ENCODE assay signal across 9 mouse cellular contexts in the genomic region with DNA sequence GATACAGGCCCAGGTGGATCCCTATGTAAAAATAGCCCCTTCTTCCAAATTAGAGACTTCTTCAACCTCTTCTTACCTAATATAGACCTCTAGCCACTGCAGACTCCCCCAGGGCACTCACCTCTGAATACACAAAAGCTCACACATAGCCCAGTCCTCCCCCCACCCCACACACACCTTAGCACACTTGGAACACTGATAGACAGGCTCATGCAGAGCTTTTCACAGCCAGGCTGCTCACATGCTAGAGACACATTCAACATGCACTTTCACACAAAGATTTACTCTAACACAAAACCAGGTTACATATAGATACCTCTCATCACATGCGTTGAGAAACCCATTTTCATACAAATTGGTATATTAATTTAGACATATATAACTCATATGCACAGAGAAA. TPM values are rescaled to one million over a fixed set of nuclear protein-coding genes. Genes with fewer than 3 reads are reported as not detected.
DNase-seq lines count a peak whose midpoint lies in the region; ATAC-seq lines count a peak whose summit lies in the region.
"Had no signal": no experiment of that assay in that cellular context is flagged by ENCODE, and none has a peak within 500 bp of the region (broad histone marks: within the 10 kb centered on the region; RNA-seq: fewer than 3 reads in every experiment).

No protein-coding gene starts in this region.

- H3K9me3 ChIP-seq in heart, embryonic 13.5 days, result no peaks in the 10 kb centered on the region
- no peaks in the 10 kb centered on the region for H3K9me3 ChIP-seq in midbrain, embryonic 15.5 days
- no peaks in the 10 kb centered on the region for H3K9me3 ChIP-seq in midbrain, embryonic 16.5 days (replicated peaks; ENCODE audit: control insufficient read depth, low read length, poor library complexity, severe bottlenecking)
- no peaks in the 10 kb centered on the region for H3K9me3 ChIP-seq in limb, embryonic 10.5 days (replicated peaks)

- H3K4me1 ChIP-seq in heart, embryonic 13.5 days, result peaks cover 68% of the 10 kb centered on the region
- H3K4me1 ChIP-seq in midbrain, embryonic 15.5 days, result peaks cover 62% of the 10 kb centered on the region
- peaks cover 52% of the 10 kb centered on the region for H3K4me1 ChIP-seq in midbrain, embryonic 16.5 days (ENCODE audit: control insufficient read depth, insufficient read depth, low read length)
- peaks cover 36% of the 10 kb centered on the region for H3K4me1 ChIP-seq in limb, embryonic 10.5 days

- no peak for ATAC-seq in heart, embryonic 13.5 days (ENCODE audit: extremely low read depth, insufficient number of reproducible peaks, low FRiP score, low TSS enrichment)
- no peak for ATAC-seq in midbrain, embryonic 15.5 days (replicated peaks)
- ATAC-seq in midbrain, embryonic 16.5 days, result no peak

- peak overlapping the region; percentile 93 for H3K27ac ChIP-seq in heart, embryonic 13.5 days (replicated peaks)
- H3K27ac ChIP-seq in midbrain, embryonic 15.5 days, result no peak overlapping the region
- H3K27ac ChIP-seq in midbrain, embryonic 16.5 days (ENCODE audit: low read length), result no peak overlapping the region
- H3K27ac ChIP-seq in limb, embryonic 10.5 days, result peak overlapping the region; percentile 93

- WGBS in heart, embryonic 13.5 days, result 71% methylated on average over 1 of the region's 1 CpGs
- WGBS in midbrain, embryonic 15.5 days, result 100% methylated on average over 1 of the region's 1 CpGs
- 100% methylated on average over 1 of the region's 1 CpGs for WGBS in midbrain, embryonic 16.5 days
- 76% methylated on average over 1 of the region's 1 CpGs for WGBS in limb, embryonic 10.5 days

- no peak for DNase-seq in heart, postnatal 36 days
- no peak for DNase-seq in limb, embryonic 10.5 days (ENCODE audit: low spot score)
- DNase-seq in frontal cortex, postnatal 14 days (ENCODE audit: low spot score in 2 of 2), result no peak
- DNase-seq in frontal cortex, adult 2 months (ENCODE audit: extremely low spot score in 1 of 2, low spot score in 1 of 2), result no peak
- DNase-seq in adrenal gland, adult (ENCODE audit: inconsistent age in 2 of 2, low spot score in 1 of 2), result no peak
- DNase-seq: cerebellum, adult 9-10 months had no signal

- peak overlapping the region; percentile 56 for H3K4me2 ChIP-seq in heart, embryonic 13.5 days
- 0 out of 2 replicates have a peak overlapping the region, but pooled peaks have one; percentile 9 for H3K4me2 ChIP-seq in midbrain, embryonic 15.5 days
- H3K4me2 ChIP-seq in midbrain, embryonic 16.5 days (ENCODE audit: low read length), result no peak overlapping the region

- H3K36me3 ChIP-seq in heart, embryonic 13.5 days, result peaks cover 30% of the 10 kb centered on the region
- peaks cover 30% of the 10 kb centered on the region for H3K36me3 ChIP-seq in midbrain, embryonic 15.5 days (replicated peaks)
- H3K36me3 ChIP-seq in midbrain, embryonic 16.5 days (ENCODE audit: control insufficient read depth, insufficient read depth, low read length), result peaks cover 20% of the 10 kb centered on the region
- H3K36me3 ChIP-seq in limb, embryonic 10.5 days, result peaks cover 82% of the 10 kb centered on the region

- no peaks in the 10 kb centered on the region for H3K27me3 ChIP-seq in heart, embryonic 13.5 days (replicated peaks)
- H3K27me3 ChIP-seq in midbrain, embryonic 15.5 days (replicated peaks), result no peaks in the 10 kb centered on the region
- H3K27me3 ChIP-seq in midbrain, embryonic 16.5 days (ENCODE audit: control insufficient read depth, insufficient read depth, low read depth, low read length), result no peaks in the 10 kb centered on the region
- H3K27me3 ChIP-seq in limb, embryonic 10.5 days (ENCODE audit: low read depth, poor library complexity, severe bottlenecking), result no peaks in the 10 kb centered on the region

- intact Hi-C loops in heart, postnatal 36 days (cut with DNase I), result no loop called here

- H3K4me3 ChIP-seq in heart, embryonic 13.5 days, result peak overlapping the region; percentile 13; the same call in 1 of the 2 replicates
- H3K4me3 ChIP-seq in midbrain, embryonic 15.5 days, result no peak overlapping the region
- no peak overlapping the region for H3K4me3 ChIP-seq in midbrain, embryonic 16.5 days (ENCODE audit: low read depth, low read length)
- H3K4me3 ChIP-seq in limb, embryonic 10.5 days, result peak overlapping the region; percentile 50

- 0 out of 2 replicates have a peak overlapping the region, but pooled peaks have one; percentile 64 for H3K9ac ChIP-seq in heart, embryonic 13.5 days
- H3K9ac ChIP-seq in midbrain, embryonic 15.5 days, result no peak overlapping the region
- no peak overlapping the region for H3K9ac ChIP-seq in midbrain, embryonic 16.5 days (ENCODE audit: low read depth, low read length)

RNA-seq across cellular contexts. Expression of gene Dchs1, which starts 10.1 kb away (rescaled TPM):
- 4.7 and 5.9 TPM in 2 replicates for polyA plus RNA-seq in heart, embryonic 13.5 days (2015; fragmentation: Nextera tagmentation; extraction: Ambion mirVana)
- 1 to 10 TPM; 8.6 to 9.8 TPM for total RNA-seq in heart, postnatal 36 days (2021)
- polyA plus RNA-seq in midbrain, embryonic 15.5 days (2015; fragmentation: Nextera tagmentation; extraction: Ambion mirVana), result 17.9 and 19.0 TPM in 2 replicates
- polyA plus RNA-seq in midbrain, embryonic 16.5 days (2015; fragmentation: Nextera tagmentation; extraction: Ambion mirVana), result 12.5 and 14.3 TPM in 2 replicates
- 17.3 and 21.2 TPM in 2 replicates for polyA plus RNA-seq in limb, embryonic 10.5 days (2016; fragmentation: Nextera tagmentation; extraction: Ambion mirVana)
- 10.5 and 10.6 TPM in 2 replicates for polyA plus RNA-seq in frontal cortex, adult 2 months (2012; rRNA removed)

RNA-seq across cellular contexts. Expression of gene Tpp1, which starts 25.3 kb away (rescaled TPM):
- 80.7 and 88.2 TPM in 2 replicates for polyA plus RNA-seq in heart, embryonic 13.5 days (2015; fragmentation: Nextera tagmentation; extraction: Ambion mirVana)
- 10 to 100 TPM; 44.7 to 47.5 TPM for total RNA-seq in heart, postnatal 36 days (2021)
- 38.7 and 43.4 TPM in 2 replicates for polyA plus RNA-seq in midbrain, embryonic 15.5 days (2015; fragmentation: Nextera tagmentation; extraction: Ambion mirVana)
- 32.1 and 38.6 TPM in 2 replicates for polyA plus RNA-seq in midbrain, embryonic 16.5 days (2015; fragmentation: Nextera tagmentation; extraction: Ambion mirVana)
- 39.8 and 40.5 TPM in 2 replicates for polyA plus RNA-seq in limb, embryonic 10.5 days (2016; fragmentation: Nextera tagmentation; extraction: Ambion mirVana)
- 97.5 and 98.8 TPM in 2 replicates for polyA plus RNA-seq in frontal cortex, adult 2 months (2012; rRNA removed)

RNA-seq across cellular contexts. Expression of gene Taf10, which starts 33.2 kb away (rescaled TPM):
- polyA plus RNA-seq in heart, embryonic 13.5 days (2015; fragmentation: Nextera tagmentation; extraction: Ambion mirVana), result 120 and 134 TPM in 2 replicates
- total RNA-seq in heart, postnatal 36 days (2021), result 100 to 1,000 TPM in 1 of 2 experiments, 10 to 100 TPM in 1; 97.5 to 100 TPM
- 89.7 and 99.0 TPM in 2 replicates for polyA plus RNA-seq in midbrain, embryonic 15.5 days (2015; fragmentation: Nextera tagmentation; extraction: Ambion mirVana)
- polyA plus RNA-seq in midbrain, embryonic 16.5 days (2015; fragmentation: Nextera tagmentation; extraction: Ambion mirVana), result 76.5 and 78.4 TPM in 2 replicates
- polyA plus RNA-seq in limb, embryonic 10.5 days (2016; fragmentation: Nextera tagmentation; extraction: Ambion mirVana), result 165 and 180 TPM in 2 replicates
- polyA plus RNA-seq in frontal cortex, adult 2 months (2012; rRNA removed), result 175 and 184 TPM in 2 replicates

RNA-seq across cellular contexts. Expression of gene Mrpl17, which starts 33.6 kb away (rescaled TPM):
- 226 and 239 TPM in 2 replicates for polyA plus RNA-seq in heart, embryonic 13.5 days (2015; fragmentation: Nextera tagmentation; extraction: Ambion mirVana)
- total RNA-seq in heart, postnatal 36 days (2021), result 100 to 1,000 TPM; 115 to 117 TPM
- 173 and 175 TPM in 2 replicates for polyA plus RNA-seq in midbrain, embryonic 15.5 days (2015; fragmentation: Nextera tagmentation; extraction: Ambion mirVana)
- 160 TPM in 2 replicates for polyA plus RNA-seq in midbrain, embryonic 16.5 days (2015; fragmentation: Nextera tagmentation; extraction: Ambion mirVana)
- polyA plus RNA-seq in limb, embryonic 10.5 days (2016; fragmentation: Nextera tagmentation; extraction: Ambion mirVana), result 332 and 378 TPM in 2 replicates
- polyA plus RNA-seq in frontal cortex, adult 2 months (2012; rRNA removed), result 138 and 139 TPM in 2 replicates

RNA-seq across cellular contexts. Expression of gene Rrp8, which starts 40.1 kb away (rescaled TPM):
- polyA plus RNA-seq in heart, embryonic 13.5 days (2015; fragmentation: Nextera tagmentation; extraction: Ambion mirVana), result 25.0 and 25.1 TPM in 2 replicates
- 10 to 100 TPM; 10.1 to 11.2 TPM for total RNA-seq in heart, postnatal 36 days (2021)
- polyA plus RNA-seq in midbrain, embryonic 15.5 days (2015; fragmentation: Nextera tagmentation; extraction: Ambion mirVana), result 22.4 and 22.9 TPM in 2 replicates
- polyA plus RNA-seq in midbrain, embryonic 16.5 days (2015; fragmentation: Nextera tagmentation; extraction: Ambion mirVana), result 22.4 and 23.4 TPM in 2 replicates
- 44.1 and 54.1 TPM in 2 replicates for polyA plus RNA-seq in limb, embryonic 10.5 days (2016; fragmentation: Nextera tagmentation; extraction: Ambion mirVana)
- polyA plus RNA-seq in frontal cortex, adult 2 months (2012; rRNA removed), result 9.5 and 10.0 TPM in 2 replicates

Comparison
In these comparisons a context has a peak if more than half of its experiments do, and no peak if none do; other contexts are left out.
1. H3K27ac ChIP-seq: peak in heart, embryonic 13.5 days (single experiment) and limb, embryonic 10.5 days (single experiment); none in midbrain, embryonic 15.5 days (single experiment) and midbrain, embryonic 16.5 days (single experiment).
2. H3K4me3 ChIP-seq: peak in heart, embryonic 13.5 days (single experiment) and limb, embryonic 10.5 days (single experiment); none in midbrain, embryonic 15.5 days (single experiment) and midbrain, embryonic 16.5 days (single experiment).